Mouse (Mus musculus) Patski (cell line): ENCODE measurements around the gene Sync. TPM values are rescaled to one million over a fixed set of nuclear protein-coding genes. Genes with fewer than 3 reads are reported as not detected.

ENCODE experiments used
- ATAC-seq: fragments of 100-300 bp; one replicate; pipeline ENCODE4 v1.8.0; 2021
- CTCF ChIA-PET: fragments of 350-600 bp; sonication (Branson Sonifier 250); formaldehyde crosslinking; loops from one replicate; lab custom pipeline; 2022; ENCODE audit warnings: inconsistent platforms; lab: Charles Lee
- POLR2A ChIA-PET: fragments of 350-600 bp; sonication (Branson Sonifier 250); formaldehyde crosslinking; loops from one replicate; lab custom pipeline; 2022; ENCODE audit warnings: antibody characterized with exemption, inconsistent platforms; lab: Charles Lee
- DNase-seq: peaks from one replicate; pipeline ENCODE4 v3.0.0-alpha.2; 2011; ENCODE audit warnings: low read depth, low spot score
- H3K27me3 ChIP-seq: fragments of 371-371 bp; one replicate; pipeline ENCODE4 v1.5.1; 2021
- CTCF ChIP-seq: fragments of 100-300 bp; IDR thresholded peaks from one replicate; pipeline ENCODE4 v1.5.1; 2021
- in situ Hi-C: fragments of 300-500 bp; cut with MboI; formaldehyde crosslinking; loops from 3 replicates; pipeline ENCODE4 v1.11.1; 2018; ENCODE audit warnings: low pct_unique_long_range_greater_than_20kb, mixed read lengths
- polyA plus RNA-seq: library from polyadenylated mRNA; unstranded; gene quantifications from one replicate; pipeline ENCODE4 v1.2.3, GENCODE M21; 2021

Sync gene
- polyA plus RNA-seq, 1 experiment from 2014 or later, result 4.9 TPM

- DNase-seq (no peak), ATAC-seq (no peak)
- in situ Hi-C loops, result no loop called here
- ChIA-PET POLR2A (interaction anchor here (1.1 kb wide), 1 partner anchor 15 kb away, joined by 3 read pairs; no protein-coding TSS in a partner anchor), CTCF (interaction anchor here (0.7 to 2.7 kb wide), 2 partner anchors 16 to 32 kb away, joined by 3 to 8 read pairs; no protein-coding TSS in a partner anchor)
- TF ChIP-seq CTCF, result no peak
- H3K27me3 ChIP-seq, result no peaks in the 10 kb centered on the region
Measured at GRCm38 (mm10) chr4:129260678-129261077, 26.7 kb upstream of the Sync start.

GRCm38 (mm10) chr4:129261196-129261595 lies 26.2 kb upstream of the Sync start, which contains the start of gene C77080:
Gene C77080, minus strand, starts transcription at chr4:129261404.
- in situ Hi-C loops, result no loop called here
- ATAC-seq (no peak), DNase-seq (no peak)
- TF ChIP-seq CTCF, result no peak
- no peaks in the 10 kb centered on the region for H3K27me3 ChIP-seq
- POLR2A ChIA-PET, result interaction anchor here (1.1 kb wide), 1 partner anchor 16 kb away, joined by 3 read pairs; no protein-coding TSS in a partner anchor
- CTCF ChIA-PET, result interaction anchor here (0.7 to 2.7 kb wide), 2 partner anchors 15 to 33 kb away, joined by 3 to 8 read pairs; no protein-coding TSS in a partner anchor

- no peak for TF ChIP-seq CTCF
- DNase-seq, result no peak
- no peaks in the 10 kb centered on the region for H3K27me3 ChIP-seq
- ChIA-PET POLR2A (interaction anchor here (1.3 kb wide), 1 partner anchor 20 kb away, joined by 3 read pairs; no protein-coding TSS in a partner anchor), CTCF (interaction anchor here (1.7 kb wide), 1 partner anchor 9 kb away, joined by 3 read pairs; no protein-coding TSS in a partner anchor)
- in situ Hi-C loops, result no loop called here
- peak; percentile 68 for ATAC-seq
Measured at GRCm38 (mm10) chr4:129263225-129264021, 24.0 kb upstream of the Sync start.

- ChIA-PET POLR2A (no interaction called here), CTCF (interaction anchor here (0.6 kb wide), 1 partner anchor 11 kb away, joined by 4 read pairs; no protein-coding TSS in a partner anchor)
- DNase-seq, result no peak
- in situ Hi-C loops, result no loop called here
- no peaks in the 10 kb centered on the region for H3K27me3 ChIP-seq
- no peak for TF ChIP-seq CTCF
- no peak for ATAC-seq
Measured at GRCm38 (mm10) chr4:129266191-129266590, 21.2 kb upstream of the Sync start.

- ChIA-PET POLR2A (no interaction called here), CTCF (interaction anchor here (1.6 kb wide), 1 partner anchor 9 kb away, joined by 4 read pairs; no protein-coding TSS in a partner anchor)
- TF ChIP-seq CTCF, result no peak
- no peaks in the 10 kb centered on the region for H3K27me3 ChIP-seq
- no peak for DNase-seq
- ATAC-seq, result no peak
- in situ Hi-C loops, result no loop called here
Measured at GRCm38 (mm10) chr4:129266821-129267220, 20.6 kb upstream of the Sync start.

- ChIA-PET POLR2A (no interaction called here), CTCF (interaction anchor here (1.1 kb wide), 1 partner anchor 9 kb away, joined by 3 read pairs; no protein-coding TSS in a partner anchor)
- no peak for ATAC-seq
- TF ChIP-seq CTCF, result no peak
- no peak for DNase-seq
- H3K27me3 ChIP-seq, result no peaks in the 10 kb centered on the region
- in situ Hi-C loops, result no loop called here
Measured at GRCm38 (mm10) chr4:129268698-129269097, 18.7 kb upstream of the Sync start.

GRCm38 (mm10) chr4:129271991-129272755 lies 15.2 kb upstream of the Sync start:
- no peak for DNase-seq
- ATAC-seq, result no peak

GRCm38 (mm10) chr4:129272756-129273046 lies 14.7 kb upstream of the Sync start:
- ChIA-PET CTCF (interaction anchor here (1.1 kb wide), 1 partner anchor 10 kb away, joined by 3 read pairs; no protein-coding TSS in a partner anchor), POLR2A (interaction anchor here (0.5 to 1.2 kb wide), 2 partner anchors 41 to 78 kb away, joined by 3 to 5 read pairs; no protein-coding TSS in a partner anchor)
- H3K27me3 ChIP-seq, result no peaks in the 10 kb centered on the region
- TF ChIP-seq CTCF, result no peak
- ATAC-seq (no peak), DNase-seq (no peak)
- in situ Hi-C loops, result loop anchor here (10.0 kb wide), 1 partner anchor 138 kb away; the partner anchor contains the start of gene Fndc5

More at GRCm38 (mm10) chr4:129271991-129272755, 15.2 kb upstream of the Sync start:
- no peak for TF ChIP-seq CTCF
- H3K27me3 ChIP-seq, result no peaks in the 10 kb centered on the region
- ChIA-PET CTCF (interaction anchor here (1.1 kb wide), 1 partner anchor 9 kb away, joined by 3 read pairs; no protein-coding TSS in a partner anchor), POLR2A (interaction anchor here (1.2 kb wide), 1 partner anchor 41 kb away, joined by 5 read pairs; no protein-coding TSS in a partner anchor)
- in situ Hi-C loops, result loop anchor here (10.0 kb wide), 1 partner anchor 137 kb away; the partner anchor contains the start of gene Fndc5

- ChIA-PET CTCF (interaction anchor here (0.6 to 1.9 kb wide), 16 partner anchors 9 to 152 kb away, joined by 3 to 8 read pairs (median 4); partner anchors contain the start of gene C77080), POLR2A (interaction anchor here (0.6 to 1.0 kb wide), 2 partner anchors 80 to 87 kb away, joined by 3 to 4 read pairs; partner anchors contain the start of genes S100pbp and Yars)
- H3K27me3 ChIP-seq, result no peaks in the 10 kb centered on the region
- peak; percentile 99 for TF ChIP-seq CTCF
- ATAC-seq (no peak), DNase-seq (no peak)
- in situ Hi-C loops, result loop anchor here (5.0 to 10.0 kb wide), 2 partner anchors 64 to 142 kb away; partner anchors contain the start of gene Fndc5
Measured at GRCm38 (mm10) chr4:129276453-129276865, 11.0 kb upstream of the Sync start.

GRCm38 (mm10) chr4:129282786-129283185 lies 4.6 kb upstream of the Sync start:
- ChIA-PET POLR2A (no interaction called here), CTCF (no interaction called here)
- in situ Hi-C loops, result no loop called here

More at GRCm38 (mm10) chr4:129282786-129283185, 4.6 kb upstream of the Sync start:
- DNase-seq (no peak), ATAC-seq (no peak)
- TF ChIP-seq CTCF, result no peak
- no peaks in the 10 kb centered on the region for H3K27me3 ChIP-seq
